Mouse (Mus musculus): ENCODE results near the gene 9930021J03Rik. TPM values are rescaled to one million over a fixed set of nuclear protein-coding genes. Genes with fewer than 3 reads are reported as not detected.

9930021J03Rik gene
- polyA plus RNA-seq (2012; ENCODE audit: low replicate concordance) = 2.7 and 3.2 TPM in 2 replicates

GRCm38 (mm10) chr19:29805917-29806785 lies at the start of gene 9930021J03Rik:
TSS of gene 9930021J03Rik (minus strand) at chr19:29805989.

GRCm38 (mm10) chr19:29812581-29813460 lies 7.0 kb upstream of the 9930021J03Rik start, which contains the start of gene Ranbp6:
TSS of gene Ranbp6 (minus strand) at chr19:29812974.

GRCm38 (mm10) chr19:29697245-29697874 lies 108.4 kb downstream of the 9930021J03Rik start, which contains the start of gene Mlana:
TSS of gene Mlana (plus strand) at chr19:29697824.

Other genes starting within 250 kb of the 9930021J03Rik start
- 12.1 and 25.8 TPM in 2 replicates for gene Ermp1, start 157.6 kb downstream of the 9930021J03Rik start, polyA plus RNA-seq (2012; ENCODE audit: low replicate concordance)
- gene Mlana, start 108.2 kb downstream of the 9930021J03Rik start, polyA plus RNA-seq (2012; ENCODE audit: low replicate concordance) = not detected in 2 replicates
- 0.49 and 4.4 TPM in 2 replicates for gene Ranbp6, start 7.0 kb upstream of the 9930021J03Rik start, polyA plus RNA-seq (2012; ENCODE audit: low replicate concordance)
- gene Il33, start 119.1 kb upstream of the 9930021J03Rik start, polyA plus RNA-seq (2012; ENCODE audit: low replicate concordance) = not detected in 2 replicates
- gene Trpd52l3, start 197.8 kb upstream of the 9930021J03Rik start, polyA plus RNA-seq (2012; ENCODE audit: low replicate concordance) = not detected in 2 replicates
- gene Uhrf2, start 224.5 kb upstream of the 9930021J03Rik start, polyA plus RNA-seq (2012; ENCODE audit: low replicate concordance) = 9.5 and 24.6 TPM in 2 replicates

Data from hematopoietic multipotent progenitor cell, adult 10-12 weeks (in vitro differentiated cells).